Mouse (Mus musculus): ENCODE data around the gene Atg4c.

Gene Atg4c

DNA sequence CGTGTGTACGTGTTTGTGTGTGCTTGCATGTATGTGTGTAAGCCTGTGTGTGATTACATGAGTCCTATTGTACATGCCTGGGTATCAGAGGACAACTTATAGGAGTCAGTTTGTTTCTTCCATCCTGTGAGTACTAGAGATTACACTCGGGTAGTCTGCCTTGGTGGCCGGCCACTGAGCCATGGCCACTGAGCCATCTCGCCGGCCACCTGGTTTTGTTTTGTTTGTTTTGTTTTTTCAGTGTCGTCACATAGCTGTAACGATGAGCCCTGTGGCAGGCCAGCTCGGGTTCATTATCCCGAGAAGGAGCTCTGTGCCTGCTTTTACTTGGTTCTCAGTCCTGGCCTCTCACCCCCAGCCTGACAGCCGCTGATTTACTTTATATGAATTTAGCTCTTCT lies 69.9 kb downstream of the Atg4c start:
- no peak for DNase-seq (ENCODE audit: low spot score)

- DNase-seq (ENCODE audit: low spot score), result no peak
Observed at GRCm38 (mm10) chr4:99266843-99267445, 73.2 kb downstream of the Atg4c start.

DNA sequence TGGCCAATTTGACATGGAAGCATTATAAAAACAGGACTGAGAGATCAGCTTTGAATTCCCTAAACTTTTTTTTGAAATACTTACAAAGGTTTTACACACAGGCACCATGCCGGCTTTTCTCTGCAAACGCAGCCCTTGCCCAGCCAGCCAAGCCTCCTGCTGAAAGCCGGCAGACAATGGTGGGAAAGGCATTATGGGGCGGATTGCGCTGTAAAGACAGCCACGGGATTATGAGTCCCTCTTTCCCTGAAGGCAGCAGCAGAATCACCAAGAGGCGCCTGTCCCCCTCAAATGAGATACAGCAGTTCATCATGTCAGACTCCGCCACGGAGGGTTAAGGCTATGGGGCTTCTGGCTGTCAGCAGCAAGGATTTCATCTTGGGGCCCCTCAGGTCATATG lies 79.1 kb downstream of the Atg4c start:
- DNase-seq (ENCODE audit: low spot score), result no peak

DNA sequence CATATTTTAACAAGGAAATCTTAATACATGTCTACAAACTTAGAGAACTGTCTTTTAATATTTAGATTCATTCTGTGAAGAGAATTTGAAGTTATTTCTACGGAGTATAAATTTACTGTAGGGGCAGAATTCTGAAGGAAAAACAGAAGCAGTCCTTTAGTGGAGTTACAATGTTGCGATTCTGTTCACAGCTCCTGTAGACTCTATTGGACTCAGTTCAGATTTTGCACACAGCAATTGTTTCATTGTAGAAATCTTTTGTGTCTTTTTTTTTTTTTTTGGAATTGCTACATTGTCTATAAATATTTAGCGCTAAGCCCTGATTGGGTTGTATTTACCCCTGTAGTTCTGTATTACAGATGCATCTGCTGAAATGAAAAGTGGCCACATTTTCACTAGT lies 79.7 kb downstream of the Atg4c start:
- no peak for DNase-seq (ENCODE audit: low spot score)

DNA sequence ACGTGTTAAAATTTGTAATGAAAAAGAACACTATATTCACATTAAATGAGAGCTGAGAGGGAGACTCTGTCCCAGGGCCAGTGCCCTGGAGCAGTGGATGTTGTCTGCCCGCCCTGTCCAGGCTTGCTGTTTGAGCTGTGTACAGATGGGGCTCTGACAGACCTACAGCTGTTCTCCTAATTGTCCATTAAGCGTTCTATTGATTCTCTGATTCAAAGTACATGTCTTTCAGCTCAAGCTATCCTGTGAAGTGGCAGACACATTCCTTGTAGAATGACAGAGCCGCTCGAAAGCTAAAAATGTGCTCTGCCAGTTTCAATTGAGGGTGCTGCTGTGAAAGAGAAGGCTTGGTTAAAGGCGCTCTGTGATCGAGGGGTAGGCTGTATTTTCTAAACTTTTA lies 80.2 kb downstream of the Atg4c start:
- no peak for DNase-seq (ENCODE audit: low spot score)

- DNase-seq (ENCODE audit: low spot score), result no peak
Observed at GRCm38 (mm10) chr4:99278876-99279275, 85.1 kb downstream of the Atg4c start.

DNA sequence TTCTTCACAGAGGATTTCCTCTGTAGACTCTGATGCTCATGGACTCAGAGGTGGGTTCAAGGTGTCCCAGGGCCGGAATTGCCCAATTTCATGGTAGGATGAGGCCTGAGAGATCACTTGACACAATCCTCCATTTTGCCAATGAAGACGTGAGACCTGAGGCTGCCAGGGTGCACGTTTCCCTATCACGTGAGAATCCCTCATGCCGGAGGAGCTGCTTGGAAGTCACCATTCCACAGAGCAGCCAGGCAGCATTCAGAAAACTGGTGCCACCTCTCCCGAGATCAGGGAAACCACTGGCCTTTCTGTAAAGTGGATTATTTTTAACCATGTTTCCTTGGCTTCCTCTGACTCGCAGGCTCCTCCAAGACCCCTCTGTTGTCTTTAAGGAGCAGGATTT lies 88.0 kb downstream of the Atg4c start:
- no peak for DNase-seq (ENCODE audit: low spot score)

- DNase-seq (ENCODE audit: low spot score), result no peak
Observed at GRCm38 (mm10) chr4:99289286-99289685, 95.6 kb downstream of the Atg4c start.

DNA sequence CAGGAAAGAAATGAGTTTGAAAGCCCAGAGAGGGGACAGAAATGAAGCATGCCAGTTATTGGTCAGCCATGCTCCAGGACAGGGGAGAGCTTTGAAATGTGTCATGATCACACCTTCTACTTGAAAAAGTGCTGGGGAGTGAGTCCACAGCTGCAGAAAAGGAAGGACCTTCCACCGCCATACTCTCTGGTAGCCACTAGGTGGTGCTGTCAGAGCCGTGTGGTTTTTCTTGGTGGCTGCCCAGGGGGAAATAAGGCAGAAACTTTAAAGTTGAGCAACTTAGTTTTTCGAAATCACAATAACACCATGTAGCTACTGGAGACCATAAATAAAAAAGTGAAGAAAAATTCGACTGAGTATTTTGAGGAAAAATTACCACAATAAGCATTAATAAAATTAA lies 104.9 kb downstream of the Atg4c start:
- no peak for DNase-seq (ENCODE audit: low spot score)

DNA sequence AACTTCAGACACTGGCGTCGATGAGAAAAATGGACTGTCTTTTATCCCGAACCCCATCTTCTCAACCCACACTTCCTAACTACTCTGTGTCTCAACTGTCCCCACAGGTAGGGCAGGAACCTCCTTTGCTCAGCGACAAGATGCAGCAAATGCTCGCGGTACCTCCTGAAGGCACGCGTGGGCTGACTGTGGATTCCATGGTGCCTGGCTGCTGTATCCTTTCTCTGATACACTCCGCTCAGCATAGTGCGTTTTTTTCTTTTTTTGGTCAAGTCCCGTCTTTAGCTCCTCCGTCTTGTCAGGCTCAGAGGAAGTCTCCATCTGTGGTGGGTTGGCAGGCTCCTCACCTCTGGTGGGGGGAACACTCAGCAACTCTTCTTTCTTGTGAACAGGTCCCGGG lies 111.1 kb downstream of the Atg4c start:
- no peak for DNase-seq (ENCODE audit: low spot score)

Data from spleen, adult 12 weeks (tissue).